Mouse (Mus musculus) liver, embryonic 14.5 days (tissue): ENCODE measurements at regions not wholly inside any gene's neighbourhood (a gene's known extent, or its start where the extent isn't known, plus 50 kb on each side); places are given as distances from the start of the nearest gene placed in this dataset.

ENCODE experiments used
- CTCF ChIP-seq: IDR thresholded peaks from 2 replicates; pipeline ENCODE4 v1.5.1; 2016; ENCODE audit warnings: antibody characterized with exemption, low read depth, control low read depth
- EP300 ChIP-seq: IDR thresholded peaks from 2 replicates; pipeline ENCODE4 v1.6.1; 2016; ENCODE audit warnings: antibody characterized with exemption, low read depth

DNA sequence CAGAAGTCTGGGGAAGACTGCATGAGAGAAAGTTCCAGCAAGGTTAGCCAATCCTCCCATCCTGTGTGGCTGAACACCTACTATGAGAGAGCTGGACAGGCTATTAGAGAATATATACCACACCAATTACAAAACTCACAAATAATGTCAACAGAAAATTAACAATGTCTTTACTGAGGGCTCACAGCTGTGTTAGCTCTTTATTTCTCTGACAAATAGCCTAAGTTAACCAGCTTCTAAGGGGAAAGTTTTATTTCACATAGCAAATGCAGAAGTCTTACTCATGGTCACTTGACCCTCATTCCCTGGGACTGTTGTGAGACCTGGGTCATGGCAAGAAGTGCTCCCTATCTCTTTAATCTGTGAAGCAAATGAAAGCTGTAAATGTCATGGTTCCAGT lies 261.0 kb upstream of the Mctp2 start:
- TF ChIP-seq EP300, result no peak
- no peak for TF ChIP-seq CTCF
